Mouse (Mus musculus) heart, embryonic 14.5 days (tissue): ENCODE results near the gene Slc26a9. TPM values are rescaled to one million over a fixed set of nuclear protein-coding genes. Genes with fewer than 3 reads are reported as not detected.

Experiments
- ATAC-seq: fragments of 200-750 bp; cut with Nextera tagmentation; 2 replicates; pipeline ENCODE4 v1.8.0; 2017; ENCODE audit warnings: low read depth, moderate TSS enrichment; ENCODE audit not compliant: insufficient number of reproducible peaks, insufficient read depth, low FRiP score
- H3K27ac ChIP-seq, 2 experiments: fragments of 200-500 bp in 1 of 2; fragments of 300-500 bp in 1 of 2; sonication (generic) in 1 of 2; replicated peaks in 1 of 2; 2 replicates each; pipeline ENCODE4 v1.5.1; 2012 to 2014; ENCODE audit warnings: low read depth in 2 of 2, low read length in 2 of 2, control low read depth in 1 of 2, mild to moderate bottlenecking in 1 of 2, mixed read lengths in 1 of 2; ENCODE audit not compliant: control insufficient read depth in 1 of 2, insufficient read depth in 1 of 2
- H3K27me3 ChIP-seq: fragments of 300-500 bp; sonication (generic); 2 replicates; pipeline ENCODE4 v1.6.1; 2014; ENCODE audit warnings: mild to moderate bottlenecking, low read length, control low read depth; ENCODE audit not compliant: control insufficient read depth, insufficient read depth
- H3K36me3 ChIP-seq: fragments of 300-500 bp; sonication (generic); 2 replicates; pipeline ENCODE4 v1.6.1; 2014; ENCODE audit warnings: mild to moderate bottlenecking, control low read depth, low read length, mixed read lengths; ENCODE audit not compliant: control insufficient read depth, insufficient read depth
- H3K4me1 ChIP-seq, 2 experiments: fragments of 200-500 bp in 1 of 2; fragments of 300-500 bp in 1 of 2; sonication (generic) in 1 of 2; 2 replicates each; pipeline ENCODE4 v1.6.1; 2012 to 2014; ENCODE audit warnings: low read length in 2 of 2, control low read depth in 1 of 2, mixed read lengths in 1 of 2; ENCODE audit not compliant: control insufficient read depth in 2 of 2, insufficient read depth in 2 of 2
- H3K4me2 ChIP-seq: fragments of 300-500 bp; sonication (generic); 2 replicates; pipeline ENCODE4 v1.6.1; 2014; ENCODE audit warnings: mild to moderate bottlenecking, low read length
- H3K4me3 ChIP-seq, 2 experiments: fragments of 200-500 bp in 1 of 2; fragments of 300-500 bp in 1 of 2; sonication (generic) in 1 of 2; 2 replicates each; pipeline ENCODE4 v1.5.1; 2012 to 2014; ENCODE audit warnings: low read length in 2 of 2, mild to moderate bottlenecking in 2 of 2, control low read depth in 1 of 2, low read depth in 1 of 2, moderate library complexity in 1 of 2; ENCODE audit not compliant: control insufficient read depth in 1 of 2, insufficient read depth in 1 of 2
- H3K9ac ChIP-seq: fragments of 300-500 bp; sonication (generic); 2 replicates; pipeline ENCODE4 v1.6.1; 2014; ENCODE audit warnings: mild to moderate bottlenecking, low read length
- H3K9me3 ChIP-seq: fragments of 300-500 bp; sonication (generic); 2 replicates; pipeline ENCODE4 v1.6.1; 2016; ENCODE audit warnings: low read length, control low read depth; ENCODE audit not compliant: control insufficient read depth
- WGBS: fragments of 180-500 bp; shearing (Covaris S2); extraction: QIAGEN DNeasy Blood & Tissue Kit; methylation state at CpG from one replicate; pipeline ENCODE4 v1.1.7; 2014; 5-methylcytosine and 5-hydroxymethylcytosine counted together
- polyA plus RNA-seq: library from polyadenylated mRNA; unstranded; fragments of >200 nt; fragmentation: Nextera tagmentation; extraction: Ambion mirVana; gene quantifications from 2 replicates; pipeline ENCODE4 v1.2.1, GENCODE M21; 2014

The Slc26a9 gene
- polyA plus RNA-seq, 1 experiment from 2014 or later: 0.23 TPM

GRCm38 (mm10) chr1:131760428-131760820 lies 16.6 kb downstream of the Slc26a9 start:
- 84% methylated on average over 3 of the region's 3 CpGs for whole genome bisulfite sequencing
- Histone ChIP-seq H3K9me3 (no peaks in the 10 kb centered on the region), H3K36me3 (no peaks in the 10 kb centered on the region), H3K4me1 (peaks cover 2 to 15% of the 10 kb centered on the region in 2 experiments), H3K4me2 (no peak overlapping the region), H3K4me3 (no peak overlapping the region), H3K27ac (no peak overlapping the region), H3K27me3 (no peaks in the 10 kb centered on the region), H3K9ac (no peak overlapping the region)
- ATAC-seq: no peak

- ATAC-seq: no peak
- H3K4me1 ChIP-seq: peaks cover 0 to 16% of the 10 kb centered on the region in 2 experiments; a peak in 2 of 4 replicates
- 73% methylated on average over 13 of the region's 13 CpGs for WGBS
Observed at GRCm38 (mm10) chr1:131761079-131761831, 17.4 kb downstream of the Slc26a9 start.

GRCm38 (mm10) chr1:131763683-131764082 lies 19.9 kb downstream of the Slc26a9 start:
- no peaks in the 10 kb centered on the region for H3K27me3 ChIP-seq
- H3K27ac ChIP-seq: no peak overlapping the region
- H3K4me2 ChIP-seq: no peak overlapping the region
- WGBS: 40% methylated on average over 9 of the region's 9 CpGs
- no peak for ATAC-seq
- no peak overlapping the region for H3K4me3 ChIP-seq
- no peak overlapping the region for H3K9ac ChIP-seq
- H3K4me1 ChIP-seq: peaks cover 0 to 16% of the 10 kb centered on the region in 2 experiments; a peak in 2 of 4 replicates
- no peaks in the 10 kb centered on the region for H3K36me3 ChIP-seq
- no peaks in the 10 kb centered on the region for H3K9me3 ChIP-seq

More at GRCm38 (mm10) chr1:131761079-131761831, 17.4 kb downstream of the Slc26a9 start:
- H3K4me2 ChIP-seq: no peak overlapping the region
- no peak overlapping the region for H3K4me3 ChIP-seq
- H3K27ac ChIP-seq: no peak overlapping the region
- H3K27me3 ChIP-seq: no peaks in the 10 kb centered on the region
- H3K9me3 ChIP-seq: no peaks in the 10 kb centered on the region
- H3K36me3 ChIP-seq: no peaks in the 10 kb centered on the region
- no peak overlapping the region for H3K9ac ChIP-seq

- no peak for ATAC-seq
- no peaks in the 10 kb centered on the region for H3K9me3 ChIP-seq
- WGBS: 50% methylated on average over 8 of the region's 8 CpGs
- H3K4me2 ChIP-seq: no peak overlapping the region
- peaks cover 0 to 14% of the 10 kb centered on the region in 2 experiments; a peak in 2 of 4 replicates for H3K4me1 ChIP-seq
- no peaks in the 10 kb centered on the region for H3K36me3 ChIP-seq
- no peak overlapping the region for H3K4me3 ChIP-seq
- H3K27ac ChIP-seq: no peak overlapping the region
- H3K9ac ChIP-seq: no peak overlapping the region
- H3K27me3 ChIP-seq: no peaks in the 10 kb centered on the region
Observed at GRCm38 (mm10) chr1:131764581-131765338, 20.9 kb downstream of the Slc26a9 start.

GRCm38 (mm10) chr1:131765357-131766001 lies 21.7 kb downstream of the Slc26a9 start:
- WGBS: 9% methylated on average over 11 of the region's 11 CpGs
- Histone ChIP-seq H3K27me3 (no peaks in the 10 kb centered on the region), H3K4me2 (no peak overlapping the region), H3K4me1 (peaks cover 0 to 12% of the 10 kb centered on the region in 2 experiments; a peak in 2 of 4 replicates), H3K9ac (no peak overlapping the region), H3K27ac (no peak overlapping the region), H3K9me3 (no peaks in the 10 kb centered on the region), H3K4me3 (no peak overlapping the region), H3K36me3 (no peaks in the 10 kb centered on the region)
- ATAC-seq: no peak

- no peak for ATAC-seq
- WGBS: 62% methylated on average over 3 of the region's 3 CpGs
Observed at GRCm38 (mm10) chr1:131769296-131769695, 25.5 kb downstream of the Slc26a9 start.

GRCm38 (mm10) chr1:131770656-131771055 lies 26.8 kb downstream of the Slc26a9 start:
- Histone ChIP-seq H3K9ac (no peak overlapping the region), H3K9me3 (peaks cover 4% of the 10 kb centered on the region; the same call in 1 of the 2 replicates), H3K36me3 (no peaks in the 10 kb centered on the region), H3K27ac (0 out of 4 replicates have a peak overlapping the region, but pooled peaks of 1 of the 2 experiments have one; percentile 36), H3K4me2 (no peak overlapping the region), H3K27me3 (no peaks in the 10 kb centered on the region), H3K4me3 (no peak overlapping the region), H3K4me1 (peaks cover 0 to 6% of the 10 kb centered on the region in 2 experiments; a peak in 1 of 4 replicates)
- WGBS: 56% methylated on average over 4 of the region's 4 CpGs
- no peak; the same call in 1 of the 2 replicates for ATAC-seq

More at GRCm38 (mm10) chr1:131769296-131769695, 25.5 kb downstream of the Slc26a9 start:
- Histone ChIP-seq H3K36me3 (no peaks in the 10 kb centered on the region), H3K4me2 (no peak overlapping the region), H3K27me3 (no peaks in the 10 kb centered on the region), H3K27ac (no peak overlapping the region), H3K9me3 (peaks cover 4% of the 10 kb centered on the region; the same call in 1 of the 2 replicates), H3K4me3 (no peak overlapping the region), H3K9ac (no peak overlapping the region), H3K4me1 (peaks cover 0 to 10% of the 10 kb centered on the region in 2 experiments; a peak in 2 of 4 replicates)
